8 mouse cellular contexts compared by ENCODE assay signal in the genomic region with DNA sequence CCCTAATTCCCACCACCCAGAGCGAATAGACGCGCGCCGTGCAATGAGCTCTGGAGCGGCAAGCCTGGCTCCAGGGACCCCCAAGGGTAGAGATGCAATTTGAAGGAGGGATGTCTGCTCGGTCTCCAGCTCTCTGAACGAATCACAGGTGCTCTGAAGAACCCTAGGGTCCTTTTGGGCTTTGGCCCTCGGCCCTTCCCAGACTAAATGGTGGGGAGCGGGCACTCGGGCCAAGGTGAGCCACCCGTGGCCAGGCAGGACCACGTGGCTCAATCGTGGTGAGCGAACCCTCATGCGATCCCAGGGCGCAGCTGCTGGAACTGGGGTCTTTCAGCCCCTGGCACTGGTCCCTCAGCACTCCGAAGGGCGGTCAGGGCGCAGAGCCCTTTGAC. TPM values are rescaled to one million over a fixed set of nuclear protein-coding genes. Genes with fewer than 3 reads are reported as not detected.
A peak's percentile ranks its signal among the peaks of the same experiment; 100 is the strongest.
DNase-seq lines count a peak whose midpoint lies in the region; ATAC-seq and TF ChIP-seq lines count a peak whose summit lies in the region.

No protein-coding gene starts in this region.

- DNase-seq in cerebellum, adult 2 months: no peak
- no peak for DNase-seq in cerebellum, adult 9-10 months
- peak; percentile 52 for DNase-seq in MN1 (ENCODE audit: low spot score)
- no peak for DNase-seq in right cerebral cortex, postnatal 4 days

- H3K4me2 ChIP-seq in hindbrain, embryonic 13.5 days: peak overlapping the region; percentile 91

- H3K79me2 ChIP-seq in macrophage (ENCODE audit: inconsistent target): peaks cover 16% of the 10 kb centered on the region

- no peaks in the 10 kb centered on the region for H3K9me3 ChIP-seq in hindbrain, embryonic 13.5 days

- H3K27ac ChIP-seq in cerebellum, adult 2 months (ENCODE audit: insufficient read depth, low read length): no peak overlapping the region
- no peak overlapping the region for H3K27ac ChIP-seq in hindbrain, embryonic 13.5 days
- H3K27ac ChIP-seq in macrophage: peak overlapping the region; percentile 85

- H3K4me3 ChIP-seq in cerebellum, adult 2 months (replicated peaks; ENCODE audit: insufficient read depth, low read depth, low read length): peak overlapping the region; percentile 25
- peak overlapping the region; percentile 46 for H3K4me3 ChIP-seq in hindbrain, embryonic 13.5 days
- H3K4me3 ChIP-seq in macrophage (ENCODE audit: inconsistent target): peak overlapping the region; percentile 39

- TF ChIP-seq CTCF in cerebellum, adult 2 months (IDR thresholded peaks at IDR 0.05; ENCODE audit: borderline replicate concordance, insufficient read depth, low read depth, low read length): no peak

- peak overlapping the region; percentile 66 for H3K9ac ChIP-seq in hindbrain, embryonic 13.5 days

- peaks cover 6% of the 10 kb centered on the region for H3K4me1 ChIP-seq in cerebellum, adult 2 months (ENCODE audit: control insufficient read depth, insufficient read depth, low read length)
- H3K4me1 ChIP-seq in hindbrain, embryonic 13.5 days (replicated peaks): peaks cover 60% of the 10 kb centered on the region

- TF ChIP-seq POLR2A in cerebellum, adult 2 months (IDR thresholded peaks at IDR 0.05; ENCODE audit: borderline replicate concordance, insufficient read depth, low read length): no peak

- no peaks in the 10 kb centered on the region for H3K36me3 ChIP-seq in hindbrain, embryonic 13.5 days
- H3K36me3 ChIP-seq in macrophage (ENCODE audit: inconsistent target): no peaks in the 10 kb centered on the region

- H3K27me3 ChIP-seq in cerebellum, adult 2 months (ENCODE audit: control insufficient read depth, insufficient read depth, low read length): peaks cover 3% of the 10 kb centered on the region; the same call in 1 of the 2 replicates
- H3K27me3 ChIP-seq in hindbrain, embryonic 13.5 days: peaks cover 74% of the 10 kb centered on the region

- ATAC-seq in hindbrain, embryonic 13.5 days (ENCODE audit: low FRiP score): peak; percentile 18; the same call in 1 of the 2 replicates
- ATAC-seq in inflammation-experienced regulatory T-cells, adult 6 months: no peak
- ATAC-seq in erythroblast, adult 5-6 weeks (replicated peaks; ENCODE audit: low FRiP score, poor library complexity, severe bottlenecking): no peak

- WGBS in cerebellum, adult 2 months: 2% methylated on average over 20 of the region's 20 CpGs
- 1% methylated on average over 20 of the region's 20 CpGs for WGBS in hindbrain, embryonic 13.5 days
- WGBS in macrophage (ENCODE audit: missing documents): 16% methylated on average over 20 of the region's 20 CpGs

RNA-seq across cellular contexts. Expression of a gene that starts 3.0 kb away (rescaled TPM):
- polyA plus RNA-seq in cerebellum, adult 2 months (2012; rRNA removed): 21.8 and 23.1 TPM in 2 replicates
- polyA plus RNA-seq in hindbrain, embryonic 13.5 days (2015; fragmentation: Nextera tagmentation; extraction: Ambion mirVana): 51.2 and 54.9 TPM in 2 replicates
- 10 to 100 TPM in 9 of 26 experiments, 1 to 10 TPM in 17; 1.3 to 29.5 (median 7.4) TPM for total RNA-seq in macrophage (2018; cell fraction: chromatin; rRNA removed)
- 10 to 100 TPM; 24.9 to 56.2 (median 42.8) TPM for total RNA-seq in macrophage (2018; cell fraction: cytosol; rRNA removed)
- total RNA-seq in macrophage (2018; cell fraction: nucleus; rRNA removed): 100 to 1,000 TPM in 2 of 26 experiments, 10 to 100 TPM in 18, 1 to 10 TPM in 6; 7.7 to 243 (median 23.2) TPM
- polyA plus RNA-seq in macrophage (2018): 17.6 to 482 TPM (median 57.2 TPM) in 3 replicates
- polyA plus RNA-seq in inflammation-experienced regulatory T-cells, adult 6 months (2017; shearing (Covaris generic)): 1 to 10 TPM; 1.2 to 1.8 (median 1.5) TPM
- 1.2 and 1.5 TPM in 2 replicates for total RNA-seq in erythroblast, adult 5-6 weeks (2015; ENCODE audit: low replicate concordance)
- 0.51 and 2.0 TPM in 2 replicates for total RNA-seq in erythroblast, adult 5-6 weeks (2017; ENCODE audit: low replicate concordance)

RNA-seq across cellular contexts. Expression of a gene that starts 27.8 kb away (rescaled TPM):
- 38.0 and 45.8 TPM in 2 replicates for polyA plus RNA-seq in cerebellum, adult 2 months (2012; rRNA removed)
- polyA plus RNA-seq in hindbrain, embryonic 13.5 days (2015; fragmentation: Nextera tagmentation; extraction: Ambion mirVana): 33.8 and 38.4 TPM in 2 replicates
- total RNA-seq in macrophage (2018; cell fraction: chromatin; rRNA removed): 100 to 1,000 TPM in 6 of 26 experiments, 10 to 100 TPM in 20; 28.8 to 118 (median 75.9) TPM
- total RNA-seq in macrophage (2018; cell fraction: cytosol; rRNA removed): 10 to 100 TPM; 12.2 to 33.4 (median 25.6) TPM
- total RNA-seq in macrophage (2018; cell fraction: nucleus; rRNA removed): 10 to 100 TPM; 23.5 to 71.9 (median 45.9) TPM
- polyA plus RNA-seq in macrophage (2018): 35.0 to 45.0 TPM (median 40.9 TPM) in 3 replicates
- 10 to 100 TPM; 27.4 to 42.5 (median 30.4) TPM for polyA plus RNA-seq in inflammation-experienced regulatory T-cells, adult 6 months (2017; shearing (Covaris generic))
- 1.2 and 7.5 TPM in 2 replicates for total RNA-seq in erythroblast, adult 5-6 weeks (2015; ENCODE audit: low replicate concordance)
- total RNA-seq in erythroblast, adult 5-6 weeks (2017; ENCODE audit: low replicate concordance): 8.3 and 16.6 TPM in 2 replicates

RNA-seq across cellular contexts. Expression of a gene that starts 46.4 kb away (rescaled TPM):
- not detected in 2 replicates for polyA plus RNA-seq in cerebellum, adult 2 months (2012; rRNA removed)
- 40.1 and 66.5 TPM in 2 replicates for polyA plus RNA-seq in hindbrain, embryonic 13.5 days (2015; fragmentation: Nextera tagmentation; extraction: Ambion mirVana)
- not detected for total RNA-seq in macrophage (2018; cell fraction: chromatin; rRNA removed)
- total RNA-seq in macrophage (2018; cell fraction: cytosol; rRNA removed): not detected
- total RNA-seq in macrophage (2018; cell fraction: nucleus; rRNA removed): not detected
- polyA plus RNA-seq in macrophage (2018): not detected in 3 replicates
- polyA plus RNA-seq in inflammation-experienced regulatory T-cells, adult 6 months (2017; shearing (Covaris generic)): not detected
- total RNA-seq in erythroblast, adult 5-6 weeks (2015; ENCODE audit: low replicate concordance): not detected in 2 replicates
- total RNA-seq in erythroblast, adult 5-6 weeks (2017; ENCODE audit: low replicate concordance): not detected in 2 replicates

Comparison
In these comparisons a context has a peak if more than half of its experiments do, and no peak if none do; other contexts are left out.
1. RNA of a gene that starts 46.4 kb away (polyA plus RNA-seq): 40.1 to 66.5 TPM in hindbrain, embryonic 13.5 days; not detected in inflammation-experienced regulatory T-cells, adult 6 months, not detected in cerebellum, adult 2 months and not detected in macrophage; every median in the first group is over 10 times any median in the second.
2. Peak in every context shown above with its lines, with median percentiles within 50 percentile points of each other: H3K4me3 ChIP-seq.